Mouse (Mus musculus): ENCODE data around the gene Asb5.

The Asb5 gene

GRCm38 (mm10) chr8:54526700-54527099, 2.7 kb upstream of the Asb5 start:
- in situ Hi-C loops (cut with MboI; ENCODE audit: unreplicated experiment in 2 of 2), result no loop called here

GRCm38 (mm10) chr8:54528571-54528970, 809 bp upstream of the Asb5 start:
- in situ Hi-C loops (cut with MboI; ENCODE audit: unreplicated experiment in 2 of 2), result no loop called here

- in situ Hi-C loops (cut with MboI; ENCODE audit: unreplicated experiment in 2 of 2), result no loop called here
These were observed 5.8 kb downstream of the Asb5 start for GRCm38 (mm10) chr8:54535172-54535571.

- in situ Hi-C loops (cut with MboI; ENCODE audit: unreplicated experiment in 2 of 2), result no loop called here
These were observed 7.9 kb downstream of the Asb5 start for GRCm38 (mm10) chr8:54537285-54537684.

- in situ Hi-C loops (cut with MboI; ENCODE audit: unreplicated experiment in 2 of 2), result no loop called here
These were observed 12.0 kb downstream of the Asb5 start for GRCm38 (mm10) chr8:54541331-54541730.

- in situ Hi-C loops (cut with MboI; ENCODE audit: unreplicated experiment in 2 of 2), result no loop called here
These were observed 19.0 kb downstream of the Asb5 start for GRCm38 (mm10) chr8:54548383-54548782.

GRCm38 (mm10) chr8:54550026-54550574, 20.7 kb downstream of the Asb5 start:
- in situ Hi-C loops (cut with MboI; ENCODE audit: unreplicated experiment in 2 of 2), result no loop called here

- in situ Hi-C loops (cut with MboI; ENCODE audit: unreplicated experiment in 2 of 2), result no loop called here
These were observed 25.5 kb downstream of the Asb5 start for GRCm38 (mm10) chr8:54554921-54555320.

GRCm38 (mm10) chr8:54562137-54562536, 32.8 kb downstream of the Asb5 start:
- in situ Hi-C loops (cut with MboI; ENCODE audit: unreplicated experiment in 2 of 2), result no loop called here

GRCm38 (mm10) chr8:54565181-54565580, 35.8 kb downstream of the Asb5 start:
- in situ Hi-C loops (cut with MboI; ENCODE audit: unreplicated experiment in 2 of 2), result no loop called here

- in situ Hi-C loops (cut with MboI; ENCODE audit: unreplicated experiment in 2 of 2), result no loop called here
These were observed 36.4 kb downstream of the Asb5 start for GRCm38 (mm10) chr8:54565603-54566260.

- in situ Hi-C loops (cut with MboI; ENCODE audit: unreplicated experiment in 2 of 2), result no loop called here
These were observed 37.8 kb downstream of the Asb5 start for GRCm38 (mm10) chr8:54567168-54567567.

GRCm38 (mm10) chr8:54570618-54571609, 41.5 kb downstream of the Asb5 start:
- in situ Hi-C loops (cut with MboI; ENCODE audit: unreplicated experiment in 2 of 2), result no loop called here

- in situ Hi-C loops (cut with MboI; ENCODE audit: unreplicated experiment in 2 of 2), result no loop called here
These were observed 52.1 kb downstream of the Asb5 start for GRCm38 (mm10) chr8:54581436-54581835.

GRCm38 (mm10) chr8:54582886-54583285, 53.5 kb downstream of the Asb5 start:
- in situ Hi-C loops (cut with MboI; ENCODE audit: unreplicated experiment in 2 of 2), result no loop called here

GRCm38 (mm10) chr8:54594634-54595033, 65.3 kb downstream of the Asb5 start:
- in situ Hi-C loops (cut with MboI; ENCODE audit: unreplicated experiment in 2 of 2), result no loop called here

- in situ Hi-C loops (cut with MboI; ENCODE audit: unreplicated experiment in 2 of 2), result no loop called here
These were observed 66.7 kb downstream of the Asb5 start for GRCm38 (mm10) chr8:54596051-54596450.

GRCm38 (mm10) chr8:54596940-54597339, 67.6 kb downstream of the Asb5 start:
- in situ Hi-C loops (cut with MboI; ENCODE audit: unreplicated experiment in 2 of 2), result no loop called here

- in situ Hi-C loops (cut with MboI; ENCODE audit: unreplicated experiment in 2 of 2), result no loop called here
These were observed 68.0 kb downstream of the Asb5 start for GRCm38 (mm10) chr8:54597386-54597785.

- in situ Hi-C loops (cut with MboI; ENCODE audit: unreplicated experiment in 2 of 2), result no loop called here
These were observed 71.4 kb downstream of the Asb5 start, which contains the start of gene Spata4 for GRCm38 (mm10) chr8:54600671-54601251. Spata4 (plus strand) TSS chr8:54600781.

- in situ Hi-C loops (cut with MboI; ENCODE audit: unreplicated experiment in 2 of 2), result no loop called here
These were observed 74.1 kb downstream of the Asb5 start for GRCm38 (mm10) chr8:54603440-54603839.

Data from v-Abl transformed pro-B cells (cell line).